Mouse (Mus musculus): ENCODE measurements around the gene Cd7.

DNA sequence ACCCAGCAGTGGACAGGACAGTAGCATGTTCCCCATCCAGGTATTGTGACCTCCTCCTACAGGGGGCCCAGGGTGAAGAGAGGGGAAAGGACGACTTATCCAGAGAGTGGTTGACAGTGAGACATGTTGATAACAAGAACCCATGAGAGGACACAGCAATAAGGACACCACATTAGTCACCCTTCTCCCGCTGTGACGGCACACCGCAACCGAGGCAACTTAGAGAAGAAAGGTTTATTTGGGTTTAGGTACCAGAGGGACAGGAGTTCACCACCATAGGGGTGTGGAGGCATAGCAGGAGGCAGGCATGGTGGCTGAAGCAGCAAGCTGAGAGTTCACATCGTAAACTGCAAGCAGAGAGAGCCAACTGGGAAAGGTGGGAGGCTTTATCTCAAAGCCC is 33.0 kb downstream of the Cd7 start:
- TF ChIP-seq CTCF (IDR thresholded peaks at IDR 0.05 in 2 of 3, conservative IDR thresholded peaks at IDR 0.05 in 1 of 3; ENCODE audit: control insufficient read depth in 1 of 3, insufficient read depth in 1 of 3, low read depth in 2 of 3, low read length in 3 of 3, poor library complexity in 1 of 3, severe bottlenecking in 1 of 3) (no peak), CHD2 (IDR thresholded peaks at IDR 0.05; ENCODE audit: low read length) (no peak), ZMIZ1 (IDR thresholded peaks at IDR 0.05; ENCODE audit: low read depth, low read length) (no peak), ELF1 (IDR thresholded peaks at IDR 0.05; ENCODE audit: low read depth, low read length) (no peak)

Data from MEL (cell line).